Mouse (Mus musculus) fat pad, adult 2 months (tissue): ENCODE measurements at regions not wholly inside any gene's neighbourhood (a gene's known extent, or its start where the extent isn't known, plus 50 kb on each side); places are given as distances from the start of the nearest gene placed in this dataset.

Source experiments
- DNase-seq: peaks from one replicate; pipeline ENCODE4 v3.0.0-alpha.2; 2011; ENCODE audit warnings: low read depth, low spot score; ENCODE audit errors: extremely low read depth

DNA sequence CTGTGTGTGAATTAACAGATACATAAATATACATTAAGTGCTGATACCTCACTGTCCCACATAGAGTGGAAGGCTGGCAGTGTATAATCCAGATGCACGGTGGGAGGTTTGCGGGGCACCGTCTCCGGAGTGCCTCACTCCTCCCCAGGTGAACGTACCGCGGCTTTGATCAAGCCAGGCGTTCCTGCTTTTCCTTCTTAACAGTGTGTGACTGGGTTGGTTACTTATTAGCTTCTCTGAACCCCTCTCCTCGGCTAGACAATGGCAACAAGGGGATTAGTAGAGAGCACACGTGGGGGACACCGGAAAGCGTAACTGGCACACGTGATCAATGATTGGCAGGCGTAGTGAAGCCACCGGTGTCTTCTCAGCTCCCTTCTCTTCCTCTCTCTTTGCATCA lies 396.8 kb upstream of the Atp11b start:
- DNase-seq, result no peak

DNA sequence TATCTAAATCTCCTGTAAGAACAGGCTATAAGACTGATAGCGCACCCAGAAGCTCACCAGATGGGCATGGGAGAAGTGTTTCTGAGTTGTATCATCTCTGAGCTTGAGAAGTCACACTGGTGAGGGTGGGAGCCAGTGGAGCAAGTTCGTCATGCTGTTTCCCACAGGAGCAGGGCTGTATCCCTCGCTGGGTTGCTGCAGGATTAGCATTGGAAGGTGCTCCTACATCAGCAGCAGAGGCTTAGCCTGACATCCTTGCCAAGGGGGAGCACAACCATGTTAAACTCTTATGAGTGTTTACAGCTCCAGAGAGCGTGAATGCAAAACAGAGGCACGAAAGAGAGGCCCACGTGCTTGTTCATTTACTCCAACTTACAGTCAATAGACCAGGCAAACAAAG lies 395.4 kb upstream of the Atp11b start:
- no peak for DNase-seq

DNA sequence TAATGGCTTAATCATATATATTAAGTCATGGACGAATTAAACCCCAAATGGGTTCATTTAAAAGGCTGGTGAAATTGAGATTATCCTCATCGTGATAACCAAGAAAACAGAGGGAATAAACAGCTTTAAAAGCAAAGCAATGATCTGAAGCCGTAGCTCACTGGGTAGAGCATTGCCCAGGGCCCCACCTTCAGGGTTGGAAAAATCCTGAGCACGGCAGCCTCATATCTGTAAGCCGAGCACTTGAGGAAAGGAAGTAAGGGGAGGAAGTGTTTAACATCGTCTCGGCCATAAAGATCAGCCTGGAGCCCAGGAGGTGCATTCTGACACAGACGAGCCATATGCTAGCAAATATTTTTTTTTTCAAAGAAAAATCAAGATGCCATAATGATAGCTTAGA lies 394.6 kb upstream of the Atp11b start:
- DNase-seq, result no peak

DNA sequence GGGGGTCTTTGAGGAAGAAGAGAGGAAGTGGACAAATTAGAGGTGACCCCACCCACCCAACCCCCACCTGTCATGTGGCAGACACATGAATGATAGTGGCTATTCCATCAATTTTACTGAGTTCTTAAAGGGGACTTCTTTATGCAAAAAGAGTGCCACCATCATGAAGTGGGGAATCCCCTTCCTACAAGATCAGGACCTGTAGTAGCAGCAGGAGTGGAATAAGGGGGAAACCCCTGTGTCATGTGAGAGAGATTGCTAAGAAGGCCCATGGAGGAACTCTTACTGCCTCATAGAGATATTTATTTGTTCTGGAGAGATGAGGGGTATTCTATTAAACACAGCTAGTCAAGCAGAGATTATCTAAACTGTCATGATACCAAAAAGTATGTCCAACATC lies 393.4 kb upstream of the Atp11b start:
- DNase-seq, result no peak

DNA sequence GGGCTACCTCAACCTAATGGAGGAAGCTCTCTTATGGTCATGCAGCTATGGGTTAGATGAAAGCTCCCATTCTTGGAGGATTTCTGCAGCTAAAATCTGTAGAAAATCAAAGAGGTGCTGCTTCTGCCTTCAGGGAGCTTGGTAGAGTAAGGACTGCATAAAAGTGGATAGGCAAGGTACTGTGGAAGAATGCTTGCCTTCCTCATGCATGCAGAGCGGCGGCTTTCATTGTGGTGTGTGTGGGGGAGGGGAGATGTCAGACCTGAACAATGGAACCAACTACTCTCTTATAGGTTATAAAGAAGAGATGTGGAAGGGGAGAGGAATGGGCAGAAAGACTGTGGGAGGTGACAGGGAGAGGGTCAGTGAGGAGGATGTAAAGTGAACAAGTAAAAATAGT lies 392.8 kb upstream of the Atp11b start:
- DNase-seq, result no peak

DNA sequence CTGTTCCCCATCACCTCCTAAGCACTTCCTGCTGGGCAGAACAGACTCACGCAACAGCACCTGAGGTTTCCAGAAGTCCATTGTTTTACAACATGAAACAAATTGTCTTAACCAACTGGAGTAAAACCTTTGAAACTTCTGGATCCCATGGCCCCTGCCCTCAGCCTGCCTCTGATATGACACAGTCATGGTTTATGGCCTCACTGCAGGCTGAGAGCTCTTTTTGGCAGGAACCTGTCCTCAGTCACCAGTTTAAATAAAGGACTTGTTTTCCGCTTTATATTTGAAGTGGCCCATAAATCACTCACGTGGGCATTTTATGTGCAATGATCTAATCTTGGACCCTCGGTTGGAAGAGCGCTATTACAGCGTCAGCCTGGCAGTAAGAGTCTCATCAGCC lies 388.5 kb upstream of the Atp11b start:
- no peak for DNase-seq

DNA sequence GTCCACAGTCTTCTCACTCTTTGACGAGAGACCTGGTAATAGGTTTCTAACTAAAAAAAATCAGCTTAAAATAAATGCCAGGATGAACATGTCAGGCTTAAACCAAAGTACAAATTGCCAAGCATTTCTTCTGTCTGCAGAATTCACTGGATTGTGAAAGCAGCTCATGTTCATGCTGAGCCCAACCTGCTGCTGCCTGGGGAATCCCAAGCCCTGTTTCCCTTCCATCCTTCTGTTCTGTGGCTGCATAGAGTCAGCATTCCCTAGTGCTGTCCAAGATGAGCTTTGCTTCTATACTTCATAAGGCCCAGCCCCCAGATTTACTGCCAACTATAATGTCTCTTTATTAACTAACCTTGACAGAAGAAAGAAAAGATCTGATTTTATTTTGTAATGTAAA lies 381.6 kb upstream of the Atp11b start:
- DNase-seq, result no peak

DNA sequence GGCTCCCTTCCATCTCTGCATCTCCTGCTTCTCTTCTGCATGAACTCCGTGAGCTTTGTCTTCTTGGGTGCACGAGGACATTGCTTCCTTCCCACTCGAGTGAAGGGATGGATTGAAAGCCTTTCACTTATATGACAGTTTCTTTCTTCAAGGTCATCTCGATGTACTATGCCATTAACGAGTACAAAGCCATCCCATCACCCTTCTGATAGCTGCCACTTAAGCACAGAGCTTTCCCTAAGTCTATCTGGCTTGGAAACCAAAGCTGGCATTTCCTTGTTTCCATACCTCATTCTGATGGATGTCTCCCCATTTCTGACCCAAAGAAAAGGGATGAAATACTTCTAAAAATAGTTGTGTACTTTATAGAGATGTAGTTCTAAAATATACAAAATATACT lies 366.5 kb upstream of the Atp11b start:
- no peak for DNase-seq

DNA sequence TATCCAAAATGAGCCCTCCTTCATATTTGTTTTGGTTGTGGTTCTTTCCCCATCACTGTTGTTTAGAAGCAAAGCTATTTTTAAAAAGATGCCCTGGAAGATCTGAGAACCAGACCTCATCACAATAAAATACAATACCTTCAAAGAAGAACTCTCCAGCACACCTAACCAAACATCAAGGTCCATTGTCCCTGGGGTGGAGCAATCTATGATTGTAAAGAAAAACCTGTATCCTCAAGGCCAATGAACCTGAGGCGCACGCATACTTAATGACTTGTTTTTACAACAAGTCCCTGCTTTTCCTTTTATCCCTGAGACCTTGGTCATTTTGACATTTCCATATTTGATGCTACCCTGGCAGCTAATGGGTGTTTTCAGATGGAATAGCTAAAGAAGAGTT lies 361.2 kb upstream of the Atp11b start:
- no peak for DNase-seq

DNA sequence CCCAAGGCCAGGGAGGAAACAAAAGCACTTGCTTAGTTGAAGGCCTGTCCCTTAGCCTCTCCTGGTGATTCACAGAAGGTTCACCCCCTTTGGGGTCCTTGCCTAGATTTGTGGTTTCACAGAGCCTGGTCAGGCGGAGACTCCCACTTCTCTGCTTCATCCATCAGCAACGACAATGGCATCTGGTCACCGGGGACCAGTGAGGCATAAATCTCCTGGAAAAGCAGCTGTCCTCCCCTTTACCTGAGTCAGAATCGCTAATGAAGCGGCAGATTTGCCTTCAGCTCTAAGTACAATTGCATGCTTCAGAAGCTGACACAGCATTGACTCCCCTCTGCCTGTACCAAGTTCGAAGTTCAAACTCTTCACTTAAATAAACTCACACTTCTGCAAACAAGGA lies 353.7 kb upstream of the Atp11b start:
- DNase-seq, result no peak

DNA sequence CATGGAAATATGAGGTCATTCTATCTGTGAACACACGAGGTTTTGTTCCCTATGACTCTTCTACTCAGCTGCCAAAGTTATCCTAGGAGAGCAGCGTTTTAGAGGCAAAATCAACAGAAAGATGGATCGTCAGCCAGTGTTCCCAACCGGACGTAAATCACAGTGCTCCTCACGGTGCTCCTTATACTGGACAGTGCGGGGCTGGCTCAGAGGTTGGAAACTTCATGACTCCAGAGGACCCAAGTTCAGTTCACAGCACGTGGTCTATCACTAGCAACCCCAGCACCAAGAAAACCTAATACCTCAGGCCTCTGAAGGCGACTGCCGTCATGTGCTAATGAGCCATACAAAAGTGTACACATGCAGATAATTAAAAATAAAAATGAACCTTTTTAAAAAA lies 351.2 kb upstream of the Atp11b start:
- no peak for DNase-seq

DNA sequence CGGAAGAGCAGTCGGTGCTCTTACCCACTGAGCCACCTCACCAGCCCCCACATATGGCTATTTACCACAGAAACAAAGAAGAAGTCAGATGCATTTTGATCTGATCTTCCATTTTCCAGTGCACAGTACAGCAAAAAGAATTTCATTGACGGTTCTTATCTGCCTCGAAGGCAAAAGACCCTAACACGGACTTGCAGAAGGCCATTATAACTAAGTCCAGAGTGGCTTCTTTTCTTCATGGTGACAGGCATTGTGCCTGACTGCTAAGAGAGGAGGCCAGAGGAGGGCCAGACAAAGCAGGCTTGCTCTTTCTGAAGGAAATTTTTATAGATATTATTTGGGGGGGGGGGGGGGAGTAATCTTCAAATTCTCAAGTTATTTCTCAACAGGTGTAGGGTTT lies 350.0 kb upstream of the Atp11b start:
- no peak for DNase-seq

DNA sequence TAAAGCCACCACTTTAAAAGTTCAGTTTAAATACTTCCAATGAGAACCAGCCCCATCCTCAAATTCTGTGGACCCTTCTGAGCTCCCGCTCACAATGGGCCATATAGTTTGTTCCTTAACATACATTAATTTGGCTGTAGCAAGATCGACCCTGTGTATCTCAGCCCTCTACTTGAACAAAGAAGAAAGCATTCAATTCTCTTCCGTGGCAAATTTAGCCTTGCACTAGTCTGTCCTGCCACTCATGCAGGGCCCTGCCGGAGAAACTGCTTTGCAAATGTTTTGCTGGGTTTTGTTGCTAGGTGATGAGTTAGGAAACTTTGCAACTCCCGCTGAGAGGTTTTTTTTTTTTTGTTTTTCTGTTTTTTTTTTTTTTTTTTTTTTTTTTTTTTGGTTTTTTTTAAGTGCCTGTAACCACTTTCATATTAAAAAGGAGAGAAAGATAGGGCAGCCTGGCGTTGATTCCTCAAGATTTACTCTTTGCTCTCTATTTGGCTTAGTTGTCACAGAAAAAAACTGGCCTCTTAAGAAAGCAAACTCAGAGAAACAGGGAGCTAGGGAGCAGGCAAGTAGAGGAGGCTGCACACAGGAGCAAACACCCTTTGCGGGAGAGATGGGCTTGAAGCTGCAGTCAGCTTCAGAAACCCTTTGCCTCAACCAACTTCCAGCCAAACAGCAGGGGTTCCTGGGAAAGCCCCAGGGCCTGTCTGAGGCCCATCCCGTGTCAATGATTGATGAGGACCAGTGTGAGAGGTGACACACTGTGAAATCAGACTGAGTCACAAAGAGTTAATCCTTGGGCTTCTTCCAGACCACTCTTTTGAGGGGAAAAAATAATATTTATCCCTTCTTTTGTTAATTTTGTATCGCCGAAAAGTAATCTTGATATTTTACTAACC lies 349.2 kb upstream of the Atp11b start:
- DNase-seq, result no peak

DNA sequence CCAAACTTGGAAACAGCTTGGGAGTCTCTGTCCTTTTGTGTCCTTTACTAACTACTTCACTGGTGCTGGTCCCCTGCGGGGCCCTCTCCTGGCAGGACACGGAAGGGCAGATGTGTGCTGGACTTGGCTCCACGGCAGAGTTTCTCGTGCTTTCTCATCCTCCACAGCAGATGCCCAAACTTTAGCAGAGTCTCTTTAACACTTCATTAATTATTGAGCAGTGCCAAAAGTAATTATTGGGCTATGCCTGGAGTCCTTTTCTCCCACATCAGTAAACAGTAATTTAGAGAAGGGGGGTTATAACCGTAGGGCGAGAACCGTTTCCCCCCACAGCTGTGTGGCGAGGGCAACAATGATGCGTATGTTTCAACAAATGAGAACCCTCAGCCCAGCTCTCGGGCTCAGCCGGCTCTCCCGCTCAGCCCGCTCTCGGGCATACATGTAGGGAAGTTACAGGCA lies 348.3 kb upstream of the Atp11b start:
- no peak for DNase-seq

DNA sequence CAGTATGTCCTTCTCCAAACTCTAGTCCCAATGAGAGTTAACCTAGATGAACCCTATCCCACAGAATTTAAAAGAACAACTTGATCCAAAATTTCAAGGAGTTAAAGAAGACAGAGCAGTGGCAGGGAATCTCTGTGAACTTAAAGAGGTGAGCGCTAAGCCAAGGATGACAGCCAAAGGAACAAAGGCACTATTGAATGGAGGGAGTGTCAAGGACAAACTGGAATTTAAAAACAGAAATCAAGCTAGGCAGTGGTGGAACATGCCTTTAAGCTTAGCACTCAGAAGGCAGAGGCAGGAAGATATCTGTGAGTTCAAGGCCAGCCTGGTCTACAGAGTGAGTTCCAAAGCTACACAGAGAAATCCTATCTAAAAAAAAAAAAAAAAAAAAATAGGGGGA lies 316.2 kb upstream of the Atp11b start:
- no peak for DNase-seq

DNA sequence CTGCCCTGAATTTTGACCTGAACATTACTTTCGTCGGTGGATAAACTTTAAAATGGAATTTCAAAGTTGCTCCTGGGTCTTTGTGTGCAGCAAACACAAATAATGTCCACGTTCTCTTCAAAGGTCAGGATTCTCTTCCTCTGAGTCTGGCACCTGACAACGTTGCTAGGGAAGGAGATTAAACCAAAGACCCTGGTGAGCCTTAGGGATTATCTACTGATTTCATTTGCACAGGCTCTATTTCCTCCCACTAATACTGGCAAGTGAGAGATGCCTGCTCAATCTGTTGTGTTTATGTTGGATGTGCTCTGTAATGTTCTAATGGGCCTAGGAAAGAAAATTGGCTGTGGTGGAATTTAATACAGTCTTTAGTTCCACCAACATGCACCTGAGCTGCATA lies 291.0 kb upstream of the Atp11b start:
- DNase-seq, result no peak

DNA sequence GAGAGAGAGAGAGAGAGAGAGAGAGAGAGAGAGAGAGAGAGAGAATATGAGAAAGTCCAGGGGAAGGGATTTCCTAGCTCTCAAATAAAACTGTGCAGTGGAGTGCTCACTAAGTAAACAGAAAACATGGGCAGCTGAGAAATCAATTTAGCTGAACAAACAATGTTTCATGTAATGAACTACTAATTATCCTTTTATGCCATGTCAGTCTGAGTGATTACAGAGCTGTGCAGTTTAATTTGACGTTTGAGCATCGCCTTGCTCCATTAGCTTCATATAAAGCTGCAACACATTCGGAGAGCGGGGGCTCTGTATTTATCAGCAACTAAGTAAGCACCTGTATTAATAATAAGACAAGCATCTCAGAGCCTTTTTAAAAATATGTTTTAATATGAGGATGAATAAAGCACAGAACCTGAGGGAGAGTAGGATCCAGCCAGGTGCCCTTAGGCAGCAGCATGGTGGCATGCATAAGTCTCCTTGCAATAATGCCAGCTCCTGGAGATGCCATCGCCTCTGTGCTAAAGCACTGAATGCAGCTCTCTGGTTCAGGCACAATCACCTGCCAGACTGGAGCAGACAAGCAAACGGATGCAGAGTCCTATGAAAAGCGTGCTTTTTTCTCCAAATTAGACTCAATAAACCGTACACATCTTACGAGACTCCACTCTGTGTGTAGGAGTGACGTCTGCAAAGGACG lies 289.5 kb upstream of the Atp11b start:
- no peak for DNase-seq

DNA sequence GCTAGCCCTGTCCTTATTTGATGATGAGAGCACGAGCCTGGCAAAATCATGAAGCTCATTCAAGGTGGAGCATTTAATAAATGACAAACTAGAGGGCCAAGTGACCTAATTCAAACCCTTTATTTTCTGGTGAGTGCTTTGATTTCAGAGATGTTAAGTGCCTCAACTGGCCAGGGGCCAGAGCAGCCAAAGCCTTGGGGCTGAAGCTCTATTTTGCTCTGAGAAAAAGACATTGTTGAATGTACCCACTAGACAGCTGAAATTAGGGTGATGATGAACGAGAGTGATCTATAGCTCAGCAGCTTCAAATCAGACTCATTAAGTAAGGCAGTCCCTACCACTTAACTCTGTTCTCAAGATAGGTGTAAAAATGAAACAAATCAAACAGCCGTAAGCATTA lies 287.9 kb upstream of the Atp11b start:
- no peak for DNase-seq

DNA sequence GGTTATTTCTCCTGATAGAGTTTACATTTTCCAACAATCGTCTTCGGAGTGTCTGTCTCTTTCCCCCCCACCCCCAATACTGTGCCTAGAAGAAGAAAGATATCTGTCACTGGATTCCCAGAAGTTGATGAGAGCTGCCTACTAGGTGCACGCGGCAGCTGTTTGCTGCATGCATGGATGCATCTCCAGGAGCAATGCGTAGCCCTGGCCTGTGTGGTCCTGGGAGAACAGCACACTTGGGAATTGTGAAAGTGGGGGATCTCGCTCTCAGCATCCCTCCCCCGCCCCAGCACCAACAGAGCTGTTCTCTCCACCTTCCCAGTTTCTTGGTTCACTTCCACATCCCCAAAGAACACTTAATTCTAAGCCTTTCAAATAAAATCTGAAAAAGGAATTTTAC lies 280.6 kb upstream of the Atp11b start:
- no peak for DNase-seq

DNA sequence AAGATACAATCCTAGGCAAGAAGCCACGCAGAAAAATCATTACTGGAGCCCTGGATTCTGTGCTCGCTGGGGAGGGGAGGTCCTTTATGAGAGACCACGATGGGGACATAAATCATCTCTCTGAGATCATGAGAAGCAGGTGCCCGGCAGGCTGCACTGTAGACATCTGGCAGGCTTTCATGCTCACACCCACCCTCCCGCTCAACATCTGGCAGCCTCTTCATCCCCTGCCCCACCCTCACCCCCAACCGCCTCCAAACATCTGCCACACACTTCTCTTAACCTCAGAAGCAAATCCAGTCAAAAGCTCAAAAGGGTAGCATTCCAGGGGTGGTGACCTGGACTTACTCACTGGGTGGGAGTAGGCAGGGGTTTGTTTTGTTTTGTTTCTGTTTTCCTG lies 279.5 kb upstream of the Atp11b start:
- DNase-seq, result no peak

DNA sequence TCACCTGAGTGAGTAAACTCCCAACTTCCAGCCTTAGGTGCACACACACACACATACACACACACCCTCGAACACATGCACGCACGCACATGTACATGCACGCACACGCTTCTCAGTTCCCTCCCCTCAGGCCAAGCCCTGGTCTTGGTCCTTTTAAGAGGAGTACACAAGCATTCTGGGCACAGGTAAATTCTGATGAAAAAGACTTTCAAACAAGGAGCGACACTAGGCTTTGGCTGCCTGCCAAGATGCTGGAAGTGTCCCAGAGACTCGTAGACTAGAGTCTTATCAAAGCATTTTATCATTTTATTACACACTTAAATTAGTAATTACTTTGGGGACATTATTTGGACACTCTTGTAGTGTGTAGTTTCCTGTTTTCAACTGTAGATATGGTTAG lies 278.6 kb upstream of the Atp11b start:
- no peak for DNase-seq
